Mouse (Mus musculus) hindbrain, embryonic 11.5 days (tissue): ENCODE measurements around the gene Myo10. TPM values are rescaled to one million over a fixed set of nuclear protein-coding genes. Genes with fewer than 3 reads are reported as not detected.
A peak's percentile ranks its signal among the peaks of the same experiment; 100 is the strongest.

Source experiments
- ATAC-seq: fragments of 200-750 bp; cut with Nextera tagmentation; 2 replicates; pipeline ENCODE4 v1.8.0; 2017; ENCODE audit warnings: mild to moderate bottlenecking, moderate TSS enrichment, moderate library complexity; ENCODE audit not compliant: low FRiP score
- DNase-seq: peaks from one replicate; pipeline ENCODE4 v3.0.0-alpha.2; 2015; ENCODE audit warnings: low spot score
- H3K27ac ChIP-seq: fragments of 300-500 bp; sonication (generic); 2 replicates; pipeline ENCODE4 v1.5.1; 2014; ENCODE audit warnings: mild to moderate bottlenecking, low read depth, low read length
- H3K27me3 ChIP-seq: fragments of 300-500 bp; sonication (generic); 2 replicates; pipeline ENCODE4 v1.6.1; 2014; ENCODE audit warnings: mild to moderate bottlenecking, low read length, moderate library complexity, mixed read lengths; ENCODE audit not compliant: control insufficient read depth, insufficient read depth
- H3K36me3 ChIP-seq: fragments of 300-500 bp; sonication (generic); 2 replicates; pipeline ENCODE4 v1.6.1; 2014; ENCODE audit warnings: mild to moderate bottlenecking, low read length, moderate library complexity, mixed read lengths; ENCODE audit not compliant: control insufficient read depth, insufficient read depth
- H3K4me1 ChIP-seq: fragments of 300-500 bp; sonication (generic); replicated peaks from 2 replicates; pipeline ENCODE4 v1.6.1; 2014; ENCODE audit warnings: low read length, mixed read lengths; ENCODE audit not compliant: control insufficient read depth, insufficient read depth
- H3K4me2 ChIP-seq: fragments of 300-500 bp; sonication (generic); replicated peaks from 2 replicates; pipeline ENCODE4 v1.6.1; 2014; ENCODE audit warnings: mild to moderate bottlenecking, low read depth, low read length
- H3K4me3 ChIP-seq: fragments of 300-500 bp; sonication (generic); 2 replicates; pipeline ENCODE4 v1.5.1; 2014; ENCODE audit warnings: low read depth, low read length
- H3K9ac ChIP-seq: fragments of 300-500 bp; sonication (generic); 2 replicates; pipeline ENCODE4 v1.6.1; 2014; ENCODE audit warnings: low read depth, low read length
- H3K9me3 ChIP-seq: fragments of 300-500 bp; sonication (generic); 2 replicates; pipeline ENCODE4 v1.6.1; 2016; ENCODE audit warnings: low read length; ENCODE audit not compliant: control insufficient read depth
- WGBS: fragments of 180-500 bp; shearing (Covaris S2); extraction: QIAGEN DNeasy Blood & Tissue Kit; methylation state at CpG from one replicate; pipeline ENCODE4 v1.1.7; 2014; 5-methylcytosine and 5-hydroxymethylcytosine counted together
- polyA plus RNA-seq: library from polyadenylated mRNA; unstranded; fragments of >200 nt; fragmentation: Nextera tagmentation; extraction: Ambion mirVana; gene quantifications from 2 replicates; pipeline ENCODE4 v1.2.1, GENCODE M21; 2014

The Myo10 gene
- polyA plus RNA-seq, 1 experiment from 2014 or later, result 45.2 TPM

GRCm38 (mm10) chr15:25603286-25603685, 19.0 kb upstream of the Myo10 start:
- ATAC-seq (no peak), DNase-seq (no peak)
- Histone ChIP-seq H3K36me3 (no peaks in the 10 kb centered on the region), H3K27ac (no peak overlapping the region), H3K9ac (no peak overlapping the region), H3K9me3 (no peaks in the 10 kb centered on the region), H3K4me1 (no peaks in the 10 kb centered on the region), H3K27me3 (no peaks in the 10 kb centered on the region), H3K4me3 (no peak overlapping the region), H3K4me2 (no peak overlapping the region)
- WGBS, result 42% methylated on average over 6 of the region's 6 CpGs

GRCm38 (mm10) chr15:25604231-25604630, 18.1 kb upstream of the Myo10 start:
- H3K4me3 ChIP-seq, result no peak overlapping the region
- no peaks in the 10 kb centered on the region for H3K36me3 ChIP-seq
- no peak overlapping the region for H3K4me2 ChIP-seq
- no peak for ATAC-seq
- no peak overlapping the region for H3K27ac ChIP-seq
- H3K4me1 ChIP-seq, result no peaks in the 10 kb centered on the region
- DNase-seq, result no peak
- no peaks in the 10 kb centered on the region for H3K27me3 ChIP-seq
- H3K9ac ChIP-seq, result no peak overlapping the region
- H3K9me3 ChIP-seq, result no peaks in the 10 kb centered on the region
- WGBS, result 48% methylated on average over 1 of the region's 1 CpGs

- no peak for DNase-seq
- WGBS, result 84% methylated on average over 4 of the region's 4 CpGs
- Histone ChIP-seq H3K9ac (no peak overlapping the region), H3K36me3 (no peaks in the 10 kb centered on the region), H3K9me3 (no peaks in the 10 kb centered on the region), H3K27ac (no peak overlapping the region), H3K27me3 (no peaks in the 10 kb centered on the region), H3K4me3 (no peak overlapping the region), H3K4me2 (no peak overlapping the region), H3K4me1 (no peaks in the 10 kb centered on the region)
- no peak for ATAC-seq
Measured at GRCm38 (mm10) chr15:25605376-25605775, 16.9 kb upstream of the Myo10 start.

GRCm38 (mm10) chr15:25608742-25609141, 13.6 kb upstream of the Myo10 start:
- H3K4me3 ChIP-seq, result no peak overlapping the region
- no peaks in the 10 kb centered on the region for H3K27me3 ChIP-seq
- DNase-seq, result no peak
- H3K9me3 ChIP-seq, result no peaks in the 10 kb centered on the region
- no peak for ATAC-seq
- WGBS, result 83% methylated on average over 3 of the region's 3 CpGs
- H3K27ac ChIP-seq, result no peak overlapping the region
- H3K36me3 ChIP-seq, result no peaks in the 10 kb centered on the region
- H3K4me1 ChIP-seq, result no peaks in the 10 kb centered on the region
- H3K4me2 ChIP-seq, result no peak overlapping the region
- no peak overlapping the region for H3K9ac ChIP-seq

- Histone ChIP-seq H3K36me3 (no peaks in the 10 kb centered on the region), H3K9me3 (no peaks in the 10 kb centered on the region), H3K4me1 (no peaks in the 10 kb centered on the region), H3K27ac (no peak overlapping the region), H3K9ac (no peak overlapping the region), H3K27me3 (no peaks in the 10 kb centered on the region), H3K4me3 (no peak overlapping the region), H3K4me2 (no peak overlapping the region)
- DNase-seq (no peak), ATAC-seq (no peak)
- 84% methylated on average over 10 of the region's 10 CpGs for WGBS
Measured at GRCm38 (mm10) chr15:25609253-25609652, 13.1 kb upstream of the Myo10 start.

GRCm38 (mm10) chr15:25611178-25611577, 11.1 kb upstream of the Myo10 start:
- Histone ChIP-seq H3K27me3 (no peaks in the 10 kb centered on the region), H3K4me1 (no peaks in the 10 kb centered on the region), H3K27ac (no peak overlapping the region), H3K36me3 (no peaks in the 10 kb centered on the region), H3K4me3 (no peak overlapping the region), H3K9ac (no peak overlapping the region), H3K9me3 (no peaks in the 10 kb centered on the region), H3K4me2 (no peak overlapping the region)
- ATAC-seq (no peak), DNase-seq (no peak)
- WGBS, result 73% methylated on average over 6 of the region's 6 CpGs

GRCm38 (mm10) chr15:25620560-25620959, 1.8 kb upstream of the Myo10 start:
- H3K4me2 ChIP-seq, result no peak overlapping the region
- no peaks in the 10 kb centered on the region for H3K9me3 ChIP-seq
- no peaks in the 10 kb centered on the region for H3K27me3 ChIP-seq
- DNase-seq, result no peak
- no peak overlapping the region for H3K9ac ChIP-seq
- no peaks in the 10 kb centered on the region for H3K36me3 ChIP-seq
- H3K27ac ChIP-seq, result no peak overlapping the region
- H3K4me3 ChIP-seq, result no peak overlapping the region
- H3K4me1 ChIP-seq, result 0 out of 2 replicates have a peak, but pooled peaks cover 2% of the 10 kb centered on the region
- WGBS, result 79% methylated on average over 4 of the region's 4 CpGs
- no peak for ATAC-seq

- Histone ChIP-seq H3K27ac (no peak overlapping the region), H3K4me2 (peak overlapping the region; percentile 87), H3K4me1 (0 out of 2 replicates have a peak, but pooled peaks cover 2% of the 10 kb centered on the region), H3K9me3 (no peaks in the 10 kb centered on the region), H3K36me3 (no peaks in the 10 kb centered on the region), H3K27me3 (no peaks in the 10 kb centered on the region), H3K9ac (no peak overlapping the region), H3K4me3 (peak overlapping the region; percentile 88)
- ATAC-seq, result peak; percentile 2; the same call in 1 of the 2 replicates
- 6% methylated on average over 20 of the region's 20 CpGs for WGBS
- no peak for DNase-seq
Measured at GRCm38 (mm10) chr15:25621351-25622199, 750 bp upstream of the Myo10 start.
